Mouse (Mus musculus) natural killer cell, adult 2 months (primary cell): Measurements from ENCODE around the gene Rasa3.

Experiments used
- DNase-seq, 2 experiments: peaks; one replicate each; pipeline ENCODE4 v3.0.0; 2022; ENCODE audit warnings: low spot score in 2 of 2

Rasa3 gene

DNA sequence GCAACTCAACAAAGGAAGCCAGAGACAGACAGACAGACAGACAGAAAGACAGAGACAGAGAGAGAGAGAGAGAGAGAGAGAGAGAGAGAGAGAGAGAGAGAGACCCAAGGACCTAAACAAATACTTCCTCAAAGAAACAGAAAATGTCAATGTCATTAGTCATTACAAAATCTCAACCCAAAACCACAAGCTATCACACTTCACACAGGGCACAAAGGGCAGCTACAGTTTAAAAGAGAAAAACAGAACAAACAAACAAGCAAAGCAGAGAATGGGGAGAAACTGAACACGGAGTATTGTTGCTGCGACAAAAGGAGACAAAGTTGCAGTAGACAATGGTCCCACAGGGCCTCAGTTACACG lies 28.3 kb downstream of the Rasa3 start:
- DNase-seq, result peak; percentile 35 to 63

DNA sequence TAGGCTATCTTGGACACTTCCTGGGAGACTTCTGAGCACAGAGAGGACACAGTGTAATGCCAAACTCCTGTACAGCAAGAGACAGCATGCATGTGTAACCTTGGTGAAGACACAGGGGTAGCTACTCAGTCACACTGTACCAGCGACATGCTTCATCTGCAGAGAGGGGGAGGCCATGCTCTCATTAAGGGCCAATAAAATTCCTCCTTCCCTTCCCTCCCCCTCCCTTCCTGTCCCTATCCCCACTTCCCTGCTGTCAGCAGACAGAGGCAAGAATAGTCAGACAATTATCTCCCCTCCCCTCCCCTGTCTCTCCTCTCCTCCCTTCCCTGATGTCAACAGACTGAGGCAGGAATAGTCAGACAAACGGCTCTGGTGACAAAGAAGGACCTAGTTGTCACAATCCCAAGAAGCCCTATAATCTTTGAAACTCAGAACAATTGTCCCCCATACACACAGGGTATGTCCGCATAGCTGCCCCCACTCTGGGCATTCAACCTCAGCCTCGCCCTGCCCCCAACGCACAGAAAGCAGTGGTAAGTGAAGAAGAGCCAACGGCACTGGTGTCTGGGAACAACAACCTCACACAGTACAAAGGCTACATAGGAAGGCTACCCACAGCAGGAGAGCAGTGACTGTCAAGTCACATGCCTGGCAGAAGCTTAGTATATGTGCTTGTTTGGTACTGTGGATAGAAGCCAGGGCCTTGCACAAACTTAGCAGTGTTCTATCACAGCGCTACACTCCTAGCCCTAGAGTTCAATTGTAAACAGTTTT lies 28.8 kb downstream of the Rasa3 start:
- DNase-seq, result peak in 1 of 2 experiments; percentile 24

DNA sequence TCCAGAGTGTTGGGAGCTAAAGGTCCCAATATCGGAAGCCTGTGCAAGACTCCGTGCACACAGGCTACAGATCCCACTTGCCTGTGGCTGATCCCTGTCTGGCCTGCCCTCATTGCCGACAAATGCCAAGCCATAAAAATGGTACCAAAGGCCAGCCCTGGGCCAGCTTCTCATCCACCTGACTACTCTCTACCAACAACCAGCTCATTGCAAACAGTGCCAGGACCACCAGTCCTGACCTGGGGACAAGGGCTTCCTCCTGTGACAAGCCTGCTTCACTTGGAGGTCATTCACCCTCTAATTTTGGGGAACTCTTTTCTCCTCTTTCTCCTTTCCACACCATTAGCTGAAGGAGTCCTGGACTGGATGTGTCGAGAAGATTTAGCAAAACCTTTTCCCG lies 29.8 kb downstream of the Rasa3 start:
- no peak for DNase-seq

DNA sequence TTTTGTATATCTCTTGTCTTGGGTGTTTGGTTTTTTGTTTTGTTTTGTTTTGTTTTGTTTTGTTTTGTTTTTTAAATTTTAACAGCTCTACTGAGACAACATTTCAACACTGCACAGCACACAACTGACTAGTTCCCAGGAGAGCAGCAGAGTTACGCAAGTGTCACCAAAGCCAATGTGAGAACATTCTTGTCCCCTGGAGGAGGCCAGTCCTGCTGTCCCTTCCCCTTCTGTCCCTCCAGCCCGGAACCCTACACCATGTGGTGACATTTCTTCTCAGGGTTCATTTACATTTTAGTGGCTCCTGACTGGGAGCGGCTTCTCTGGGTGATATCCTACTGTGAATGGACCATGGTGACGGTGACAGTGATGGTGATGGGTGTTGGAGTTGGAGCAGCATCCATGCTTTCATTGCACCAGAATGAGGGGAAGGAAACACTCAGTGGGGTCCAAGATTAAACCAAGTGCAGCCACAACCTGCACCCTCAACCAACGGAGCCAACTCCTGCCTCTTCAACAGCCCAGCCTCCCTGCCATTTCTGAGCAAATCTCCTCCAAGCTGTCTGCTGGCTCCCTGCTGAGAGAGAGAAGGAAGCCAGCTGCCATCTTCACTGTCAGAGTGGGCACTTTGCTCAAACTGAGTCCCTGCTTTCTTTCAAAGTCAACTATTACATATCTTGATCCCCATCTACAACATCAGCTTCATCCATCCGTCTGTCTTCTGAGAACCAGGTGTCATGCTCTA lies 32.3 kb downstream of the Rasa3 start:
- no peak for DNase-seq

DNA sequence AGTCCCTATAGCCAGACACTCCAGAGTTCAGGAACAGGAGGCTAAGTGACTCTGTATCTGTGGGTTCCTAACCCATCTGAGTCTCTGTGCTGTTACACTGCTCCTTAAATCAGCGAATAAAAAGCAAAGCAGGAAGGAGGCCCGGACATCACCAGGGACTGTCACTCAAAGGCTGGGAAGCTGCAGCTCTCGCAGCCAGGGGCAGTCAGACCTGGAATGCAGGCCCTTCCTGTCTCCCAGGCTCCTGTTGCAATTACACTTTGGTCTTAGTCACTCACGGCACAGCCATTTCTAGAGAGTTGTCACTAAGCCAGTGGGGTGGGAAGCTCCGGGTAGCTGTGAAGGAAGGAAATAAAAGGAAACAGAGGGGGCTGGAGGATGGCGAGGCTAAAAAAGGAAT lies 33.2 kb downstream of the Rasa3 start:
- DNase-seq, result no peak

DNA sequence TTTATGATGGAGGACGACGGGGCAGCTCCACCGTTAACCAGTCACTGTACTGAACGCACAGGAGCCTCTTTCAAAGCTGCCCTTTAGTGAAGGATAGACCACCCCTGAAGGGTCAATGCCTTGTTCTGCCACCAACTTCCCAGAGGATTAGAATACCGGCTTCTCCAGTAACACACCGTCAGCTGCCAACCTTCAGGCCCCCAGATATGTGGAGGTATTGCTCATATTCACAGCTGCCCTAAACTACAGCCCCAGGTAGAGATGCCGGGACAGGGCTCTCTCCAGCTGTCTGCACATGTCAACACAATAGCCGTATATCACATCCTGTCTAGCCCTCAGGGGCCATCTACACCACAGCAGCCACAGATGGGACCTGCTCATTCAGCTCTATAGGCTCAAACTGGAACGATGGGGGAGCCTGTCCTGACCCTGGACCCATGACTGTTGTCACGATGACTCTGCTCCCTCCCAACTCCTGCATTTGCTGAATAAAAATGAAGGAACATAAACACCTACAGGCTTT lies 34.7 kb downstream of the Rasa3 start:
- peak; percentile 32 to 55 for DNase-seq

DNA sequence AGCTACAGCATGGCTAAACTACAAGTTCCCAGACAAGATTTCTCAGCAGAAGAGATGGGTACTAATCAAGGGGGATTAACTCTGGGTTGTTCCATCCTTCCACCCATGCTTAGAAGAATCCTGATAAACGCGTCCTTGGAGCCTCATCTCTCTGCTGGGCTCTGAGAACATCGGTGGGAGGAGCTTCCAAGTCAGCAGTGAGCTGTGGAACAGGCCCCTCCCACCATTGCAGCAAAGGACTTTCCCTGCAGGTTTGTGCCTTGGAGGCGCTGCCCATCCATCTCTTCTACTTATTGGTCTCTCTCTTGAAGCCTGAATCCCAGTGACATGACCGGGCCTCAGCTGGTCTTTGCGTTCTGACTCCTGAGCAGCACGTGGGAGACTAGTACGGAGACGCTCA lies 36.2 kb downstream of the Rasa3 start:
- no peak for DNase-seq

DNA sequence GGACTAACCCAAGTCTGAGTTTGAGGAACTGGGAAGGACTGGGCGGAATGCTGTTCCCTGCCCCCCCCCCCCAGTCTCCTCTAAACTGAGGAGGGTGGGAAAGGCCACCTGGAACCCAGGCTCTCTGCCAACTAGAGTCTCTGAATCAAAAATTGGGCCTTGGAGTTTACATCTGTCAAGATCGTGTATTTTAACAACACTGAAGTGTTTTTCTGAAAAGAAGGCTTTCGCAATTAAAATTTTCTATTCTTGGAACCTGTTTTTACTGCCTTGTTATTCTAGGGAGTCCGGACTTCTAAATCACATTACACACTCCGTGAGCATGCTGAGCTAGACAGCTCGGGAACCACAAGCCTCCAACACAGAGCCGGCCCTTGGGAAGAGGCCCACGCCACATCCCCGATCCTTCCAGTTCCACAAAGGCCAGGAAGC lies 36.9 kb downstream of the Rasa3 start:
- DNase-seq, result no peak

DNA sequence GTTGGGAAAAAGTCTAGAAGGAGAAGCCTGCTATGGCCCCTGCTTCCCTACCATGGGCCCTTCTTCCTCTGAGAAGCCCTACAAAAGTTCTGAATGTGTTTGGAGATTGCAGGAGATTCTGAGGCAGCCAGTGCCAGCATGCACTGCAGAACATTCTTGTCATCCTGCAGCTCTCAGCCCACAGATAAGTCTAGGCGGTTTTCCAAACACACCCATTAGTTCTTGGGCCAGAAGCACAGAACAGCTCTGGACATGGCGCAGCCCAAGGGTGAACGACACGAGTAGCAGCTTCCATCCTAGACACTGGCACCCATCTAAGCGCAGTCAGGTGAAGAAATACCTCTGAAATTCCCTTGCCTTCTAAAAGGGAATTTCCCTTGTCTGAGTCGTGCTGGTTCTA lies 44.3 kb downstream of the Rasa3 start:
- DNase-seq, result no peak

DNA sequence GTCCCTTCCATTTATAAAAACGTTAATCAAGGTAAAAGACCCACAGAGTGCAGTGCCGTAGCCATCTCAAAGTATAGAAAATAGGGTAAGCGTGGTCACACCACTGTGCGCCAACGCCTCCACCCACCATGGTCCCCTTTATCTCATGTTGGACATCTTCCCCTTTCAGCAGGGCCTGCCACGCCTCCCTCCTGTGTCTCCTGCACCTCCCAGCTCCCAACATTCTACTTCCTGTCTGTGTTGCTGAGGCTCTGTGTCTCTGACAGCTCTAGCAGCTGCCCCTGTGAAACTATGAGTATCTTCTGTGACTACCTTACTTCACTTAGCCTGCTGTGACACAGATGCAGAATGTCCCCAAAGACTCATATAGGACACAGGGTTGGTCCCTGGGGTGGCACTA lies 45.1 kb downstream of the Rasa3 start:
- DNase-seq, result no peak

DNA sequence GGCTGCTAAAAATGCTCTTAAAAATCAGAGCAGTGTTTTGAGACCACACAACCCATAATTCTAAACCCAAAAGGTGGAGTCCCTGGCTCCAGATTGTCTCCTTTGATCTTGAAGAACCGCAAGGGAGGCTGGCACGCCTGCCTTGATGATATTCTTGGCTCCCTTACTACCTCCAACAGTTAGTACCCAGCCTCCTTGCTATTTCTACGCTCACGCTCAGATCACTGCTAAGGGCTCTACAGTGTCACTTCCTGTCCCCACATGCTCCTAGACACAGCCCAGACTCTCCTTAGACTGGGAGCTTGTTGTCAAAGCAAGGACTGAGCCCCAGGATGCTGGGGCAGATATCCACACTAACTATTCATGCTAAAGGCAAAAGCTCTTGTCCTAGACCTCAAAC lies 46.6 kb downstream of the Rasa3 start:
- no peak for DNase-seq

DNA sequence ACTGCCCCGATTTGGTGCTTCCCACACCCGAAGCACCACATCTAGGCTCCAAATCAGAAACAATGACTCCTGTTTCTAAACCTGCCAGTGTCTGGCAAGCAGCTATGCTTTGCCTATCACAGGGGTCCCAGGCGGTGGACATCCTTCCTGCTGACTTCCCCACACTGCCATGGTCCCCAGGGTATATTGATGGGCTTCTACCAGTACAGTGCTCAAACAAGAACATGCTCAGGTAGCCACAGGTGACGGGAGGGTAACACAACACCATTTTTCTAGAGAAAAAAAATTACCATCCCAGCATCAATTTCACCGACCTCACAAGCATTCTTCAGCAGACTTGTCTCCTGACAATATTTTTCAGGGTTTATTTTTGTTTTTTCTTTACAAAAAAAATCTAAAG lies 47.2 kb downstream of the Rasa3 start:
- DNase-seq, result no peak

DNA sequence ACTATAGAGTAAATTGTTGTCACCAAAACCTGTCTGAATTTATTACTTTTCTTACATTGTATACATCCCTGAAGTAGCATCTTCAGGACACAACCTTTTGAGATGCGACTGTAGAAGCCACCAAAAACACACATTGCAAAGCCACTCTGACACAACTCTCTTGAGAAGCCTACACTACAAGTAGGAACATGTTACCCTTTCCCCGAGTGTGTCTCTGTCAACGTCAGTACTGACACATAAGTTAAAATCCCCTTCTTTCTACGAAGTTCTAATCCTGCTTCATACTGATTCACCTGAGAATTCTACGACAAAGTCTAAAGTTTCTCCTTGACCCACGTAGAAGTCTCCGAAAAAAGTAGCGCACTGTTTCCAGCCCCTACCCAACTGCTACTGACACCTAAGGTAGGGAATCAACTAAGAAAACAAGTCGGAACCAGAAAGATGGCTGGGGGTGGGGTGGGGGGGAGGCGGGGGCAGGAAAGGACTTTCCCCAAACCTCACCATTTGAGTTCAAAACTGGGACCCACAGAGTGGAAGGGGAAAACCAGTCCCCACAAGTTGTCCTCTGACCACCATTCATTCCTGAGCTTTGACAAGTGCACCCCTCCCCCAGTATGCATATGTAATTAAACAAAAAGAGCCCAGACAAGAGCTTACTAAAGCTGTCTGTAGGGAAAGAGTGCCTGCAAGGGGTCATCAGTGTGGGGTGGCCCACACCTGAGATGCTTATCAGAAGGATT lies 47.9 kb downstream of the Rasa3 start:
- DNase-seq, result no peak

DNA sequence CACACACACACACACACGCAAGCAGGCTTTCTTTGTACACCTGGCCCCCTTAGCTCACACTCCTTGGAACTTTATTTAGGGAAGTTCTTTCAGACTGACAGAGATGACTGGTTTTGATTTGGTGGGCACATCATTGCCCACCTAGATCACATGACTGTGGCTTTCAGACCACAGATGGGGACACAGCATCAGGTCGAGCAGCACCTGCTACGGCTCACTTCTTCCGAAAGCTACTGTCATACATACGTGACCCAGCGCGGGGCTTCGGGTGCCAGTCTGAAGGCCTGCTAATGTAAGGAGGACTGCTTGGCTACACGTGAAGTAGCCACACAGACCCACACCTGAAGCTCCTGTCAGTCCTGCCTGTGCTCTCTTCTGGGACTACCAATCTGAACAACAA lies 49.3 kb downstream of the Rasa3 start:
- peak in 1 of 2 experiments; percentile 39 for DNase-seq

DNA sequence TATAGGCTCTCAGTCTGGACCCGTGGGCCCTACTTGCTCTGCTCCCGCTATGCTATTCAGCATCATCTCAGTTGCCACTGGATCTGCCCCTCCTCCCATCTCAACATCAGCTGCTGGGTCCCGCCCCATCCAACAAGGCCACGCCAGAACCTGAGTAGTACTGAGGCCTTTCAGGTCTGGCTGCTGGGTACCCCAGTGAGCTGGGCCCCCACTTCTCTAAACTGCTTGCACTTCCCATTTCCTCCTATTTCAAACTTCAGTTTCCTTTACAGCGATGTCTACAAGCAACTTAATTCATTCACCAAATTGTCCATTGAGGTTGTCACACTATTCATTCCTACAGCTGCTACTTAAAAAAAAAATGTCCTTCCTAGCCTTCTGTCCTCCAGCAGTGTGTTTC lies 49.8 kb downstream of the Rasa3 start:
- DNase-seq, result no peak

DNA sequence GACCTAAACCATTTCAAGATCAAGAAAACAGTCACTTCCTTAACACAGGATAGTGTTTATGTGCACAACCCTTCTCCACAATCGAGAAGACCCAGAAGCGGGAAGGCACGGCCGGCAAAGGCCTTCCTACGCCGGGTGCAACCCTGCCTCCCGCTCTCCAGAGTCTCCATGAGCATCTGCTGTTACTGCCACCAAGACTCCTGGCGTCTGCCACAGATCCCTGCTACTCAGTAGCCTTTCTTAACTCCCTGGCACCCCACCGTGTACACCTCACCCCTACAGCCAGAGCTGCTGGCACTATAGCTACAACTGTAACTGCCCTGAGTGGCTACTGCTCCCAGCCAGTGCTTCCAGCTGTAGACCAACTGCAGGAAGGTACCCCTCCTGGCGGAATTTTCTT lies 51.3 kb downstream of the Rasa3 start:
- DNase-seq, result no peak

DNA sequence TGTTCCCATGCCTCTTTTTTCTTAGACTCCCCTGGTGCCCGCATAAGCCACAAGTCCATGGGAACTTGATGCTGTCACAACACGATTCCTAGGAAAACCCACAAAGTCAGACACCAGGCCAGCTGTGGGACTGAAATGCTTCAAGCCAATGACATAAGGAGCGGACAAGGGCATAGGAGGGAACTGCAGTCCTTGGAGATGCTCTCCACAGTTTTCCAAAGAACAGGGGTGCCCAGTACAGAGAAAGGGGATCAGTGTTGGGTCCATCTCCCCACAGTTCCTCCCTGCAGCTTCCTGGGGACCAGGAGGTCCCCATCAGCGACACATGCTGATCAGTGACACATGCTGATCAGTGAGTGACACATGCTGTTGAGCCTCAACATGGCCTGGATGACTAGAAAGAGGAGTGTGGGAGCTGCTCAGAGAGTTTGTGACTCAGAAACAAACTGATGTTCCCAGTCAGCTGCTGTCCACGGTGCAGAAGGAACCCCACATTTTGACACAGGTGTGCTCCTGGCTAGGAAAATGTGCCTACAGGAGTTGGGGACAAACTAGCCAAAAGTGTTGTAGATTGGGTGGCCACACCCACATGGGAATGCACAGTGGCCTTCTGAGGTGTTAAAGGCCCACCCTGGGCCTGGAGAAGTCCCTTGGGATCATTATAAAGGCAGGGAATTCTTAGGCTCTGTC lies 52.0 kb downstream of the Rasa3 start:
- no peak for DNase-seq

DNA sequence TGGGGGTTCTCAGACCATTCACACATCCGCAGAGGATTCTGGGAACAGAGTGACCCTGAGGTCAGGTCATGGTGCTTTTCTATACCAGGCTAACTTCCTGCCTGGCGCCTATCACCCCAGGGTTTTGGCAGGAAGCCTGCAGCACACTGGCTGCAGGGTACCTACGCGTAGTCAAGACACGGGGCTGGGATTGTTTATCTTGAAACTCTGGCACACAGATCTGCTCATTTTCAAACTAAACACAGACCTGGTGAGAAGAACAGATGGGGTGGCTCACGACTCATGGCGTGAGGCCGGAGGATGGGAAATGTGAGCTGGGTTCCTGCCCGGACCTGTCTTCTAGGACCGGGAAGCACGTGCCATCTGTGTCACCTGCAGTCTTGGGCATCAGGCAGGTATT lies 52.5 kb downstream of the Rasa3 start:
- DNase-seq, result peak; percentile 24 to 27

DNA sequence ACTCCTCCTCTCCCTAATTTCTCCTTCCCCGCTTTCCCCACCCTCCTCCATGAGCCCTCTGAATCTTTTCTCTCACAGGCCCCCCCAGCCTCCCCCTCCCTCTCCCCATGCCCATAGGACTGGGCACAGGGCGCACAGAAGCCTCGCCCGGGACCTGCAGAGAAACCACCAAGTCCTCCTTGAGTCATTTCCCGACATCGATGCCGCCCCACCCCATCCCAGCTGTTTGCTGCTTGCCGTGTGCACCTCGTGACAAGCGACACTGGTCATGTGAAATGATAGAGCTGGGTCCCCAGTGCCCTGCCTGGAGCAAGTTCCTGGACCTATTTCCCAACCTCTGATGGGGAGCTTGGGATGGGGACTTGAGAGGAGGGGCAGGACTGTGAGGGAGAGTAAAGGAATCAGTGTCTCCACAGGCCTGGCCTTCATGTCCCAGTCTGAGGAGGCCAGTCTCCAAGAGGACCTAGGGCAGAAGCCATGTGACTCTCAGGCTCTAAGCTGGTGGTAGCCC lies 53.4 kb downstream of the Rasa3 start:
- DNase-seq, result peak; percentile 51 to 55

DNA sequence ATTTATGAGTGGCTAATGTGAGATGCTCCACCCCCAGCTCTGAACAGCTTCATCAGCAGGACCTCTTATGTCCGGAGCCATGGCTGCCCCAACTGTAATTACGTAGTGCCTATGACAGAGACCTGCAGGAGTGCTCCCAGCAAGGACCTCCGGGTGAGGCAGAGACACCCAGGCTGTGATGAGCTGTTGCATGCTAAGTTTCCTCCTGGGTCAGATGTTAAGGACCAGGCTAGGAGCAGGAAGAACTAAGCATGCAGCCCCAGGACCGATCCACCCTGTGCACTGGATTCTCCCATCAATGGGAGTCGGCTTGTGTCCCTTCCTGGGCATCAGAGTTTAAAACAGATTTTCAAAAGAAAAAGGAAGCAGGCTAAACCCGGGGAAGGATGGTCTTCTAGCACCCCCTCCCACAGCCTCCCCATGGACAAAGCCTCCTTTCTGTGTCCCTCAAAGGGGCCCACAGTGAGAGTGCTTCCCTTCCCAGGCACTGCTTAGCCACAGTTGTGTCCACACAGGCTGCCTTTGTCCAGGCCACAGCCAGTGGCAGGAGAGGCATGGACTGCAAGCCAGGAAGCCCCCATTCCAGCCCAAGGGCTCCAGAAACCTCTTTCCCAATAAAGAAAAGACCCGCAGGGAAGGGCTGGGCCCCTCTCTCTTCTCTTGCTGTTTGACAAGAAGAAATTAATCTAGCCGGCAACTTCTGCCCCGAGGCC lies 54.2 kb downstream of the Rasa3 start:
- DNase-seq, result no peak
